Mouse (Mus musculus): Measurements from ENCODE around the gene Klhl35. TPM values are rescaled to one million over a fixed set of nuclear protein-coding genes. Genes with fewer than 3 reads are reported as not detected.

Klhl35 gene
- total RNA-seq, 2 experiments from 2014 or later: 0.19 to 0.46 TPM

GRCm38 (mm10) chr7:99449751-99450150, 16.1 kb upstream of the Klhl35 start:
- DNase-seq (ENCODE audit: low spot score in 2 of 2): no peak

- peak; percentile 50 to 75 for DNase-seq (ENCODE audit: low spot score in 2 of 2)
These were observed 15.1 kb upstream of the Klhl35 start for GRCm38 (mm10) chr7:99450703-99451102.

- DNase-seq (ENCODE audit: low spot score in 2 of 2): no peak
These were observed 12.9 kb upstream of the Klhl35 start for GRCm38 (mm10) chr7:99452859-99453258.

- no peak for DNase-seq (ENCODE audit: low spot score in 2 of 2)
These were observed 11.8 kb upstream of the Klhl35 start for GRCm38 (mm10) chr7:99454044-99454443.

GRCm38 (mm10) chr7:99458849-99459248, 7.0 kb upstream of the Klhl35 start:
- no peak for DNase-seq (ENCODE audit: low spot score in 2 of 2)

- no peak for DNase-seq (ENCODE audit: low spot score in 2 of 2)
These were observed 5.7 kb upstream of the Klhl35 start for GRCm38 (mm10) chr7:99459888-99460652.

- no peak for DNase-seq (ENCODE audit: low spot score in 2 of 2)
These were observed 2.7 kb upstream of the Klhl35 start for GRCm38 (mm10) chr7:99463120-99463519.

- DNase-seq (ENCODE audit: low spot score in 2 of 2): no peak
These were observed 2.1 kb downstream of the Klhl35 start for GRCm38 (mm10) chr7:99467916-99468282.

GRCm38 (mm10) chr7:99468283-99469132, 2.7 kb downstream of the Klhl35 start:
- DNase-seq (ENCODE audit: low spot score in 2 of 2): peak; percentile 43 to 57

GRCm38 (mm10) chr7:99469680-99470405, 4.0 kb downstream of the Klhl35 start:
- DNase-seq (ENCODE audit: low spot score in 2 of 2): no peak

- DNase-seq (ENCODE audit: low spot score in 2 of 2): no peak
These were observed 5.8 kb downstream of the Klhl35 start for GRCm38 (mm10) chr7:99471578-99471977.

GRCm38 (mm10) chr7:99473638-99474407, 8.0 kb downstream of the Klhl35 start:
- DNase-seq (ENCODE audit: low spot score in 2 of 2): peak in 1 of 2 experiments; percentile 45

- no peak for DNase-seq (ENCODE audit: low spot score in 2 of 2)
These were observed 9.2 kb downstream of the Klhl35 start for GRCm38 (mm10) chr7:99474836-99475561.

GRCm38 (mm10) chr7:99475562-99475911, 9.7 kb downstream of the Klhl35 start:
- no peak for DNase-seq (ENCODE audit: low spot score in 2 of 2)

GRCm38 (mm10) chr7:99476558-99477114, 10.8 kb downstream of the Klhl35 start:
- DNase-seq (ENCODE audit: low spot score in 2 of 2): no peak

- no peak for DNase-seq (ENCODE audit: low spot score in 2 of 2)
These were observed 11.4 kb downstream of the Klhl35 start for GRCm38 (mm10) chr7:99477235-99477634.

- DNase-seq (ENCODE audit: low spot score in 2 of 2): no peak
These were observed 16.8 kb downstream of the Klhl35 start for GRCm38 (mm10) chr7:99482637-99483036.

GRCm38 (mm10) chr7:99483271-99483923, 17.6 kb downstream of the Klhl35 start, which contains the start of gene Rps3:
Gene Rps3 (minus strand): TSS chr7:99483738.
- DNase-seq (ENCODE audit: low spot score in 2 of 2): peak; percentile 87 to 92

GRCm38 (mm10) chr7:99483924-99484319, 18.1 kb downstream of the Klhl35 start:
- DNase-seq (ENCODE audit: low spot score in 2 of 2): no peak

All from adrenal gland, adult 18-20 months (tissue).